Mouse (Mus musculus) limb, embryonic 14.5 days (tissue): ENCODE measurements around the gene Ambra1. TPM values are rescaled to one million over a fixed set of nuclear protein-coding genes. Genes with fewer than 3 reads are reported as not detected.
"Not testable (repeated sequence)": the region's sequence is repeated elsewhere in the genome, so short reads cannot be mapped to it uniquely, and the experiment has no call there.

Source experiments
- ATAC-seq: fragments of 200-750 bp; cut with Nextera tagmentation; 2 replicates; pipeline ENCODE4 v1.8.0; 2017; ENCODE audit warnings: low read depth, moderate number of reproducible peaks, moderate TSS enrichment; ENCODE audit not compliant: low FRiP score
- DNase-seq: peaks from one replicate; pipeline ENCODE4 v3.0.0-alpha.2; 2015; ENCODE audit warnings: low spot score
- H3K27ac ChIP-seq: fragments of 300-500 bp; sonication (generic); replicated peaks from 2 replicates; pipeline ENCODE4 v1.5.1; 2014; ENCODE audit warnings: low read depth, mild to moderate bottlenecking, low read length, moderate library complexity, mixed read lengths
- H3K27me3 ChIP-seq: fragments of 300-500 bp; sonication (generic); 2 replicates; pipeline ENCODE4 v1.6.1; 2014; ENCODE audit warnings: low read length, mixed read lengths; ENCODE audit not compliant: control insufficient read depth, insufficient read depth
- H3K36me3 ChIP-seq: fragments of 300-500 bp; sonication (generic); 2 replicates; pipeline ENCODE4 v1.6.1; 2014; ENCODE audit warnings: mild to moderate bottlenecking, low read length, moderate library complexity, mixed read lengths; ENCODE audit not compliant: control insufficient read depth, insufficient read depth
- H3K4me1 ChIP-seq: fragments of 300-500 bp; sonication (generic); 2 replicates; pipeline ENCODE4 v1.6.1; 2014; ENCODE audit warnings: antibody characterized with exemption, low read length, mixed read lengths; ENCODE audit not compliant: control insufficient read depth, insufficient read depth
- H3K4me2 ChIP-seq: fragments of 300-500 bp; sonication (generic); replicated peaks from 2 replicates; pipeline ENCODE4 v1.6.1; 2014; ENCODE audit warnings: low read depth, mild to moderate bottlenecking, low read length, moderate library complexity; ENCODE audit not compliant: severe bottlenecking
- H3K4me3 ChIP-seq: fragments of 300-500 bp; sonication (generic); replicated peaks from 2 replicates; pipeline ENCODE4 v1.5.1; 2014; ENCODE audit warnings: low read length
- H3K9ac ChIP-seq: fragments of 300-500 bp; sonication (generic); 2 replicates; pipeline ENCODE4 v1.6.1; 2014; ENCODE audit warnings: mild to moderate bottlenecking, low read depth, low read length, moderate library complexity; ENCODE audit not compliant: severe bottlenecking
- H3K9me3 ChIP-seq: fragments of 300-500 bp; sonication (generic); 2 replicates; pipeline ENCODE4 v1.6.1; 2016; ENCODE audit warnings: low read length; ENCODE audit not compliant: control insufficient read depth
- POLR2A ChIP-seq: fragments of 200-500 bp; IDR thresholded peaks from 2 replicates; pipeline ENCODE4 v1.8.0; 2012; ENCODE audit warnings: inconsistent platforms, mild to moderate bottlenecking, moderate library complexity, borderline replicate concordance; ENCODE audit not compliant: insufficient read depth, insufficient read length; ENCODE audit errors: extremely low read depth
- WGBS: fragments of 180-500 bp; shearing (Covaris S2); extraction: QIAGEN DNeasy Blood & Tissue Kit; methylation state at CpG from one replicate; pipeline ENCODE4 v1.1.7; 2014; 5-methylcytosine and 5-hydroxymethylcytosine counted together
- polyA plus RNA-seq, 2 experiments: library from polyadenylated mRNA; depleted of rRNA in 1 of 2; stranded (reverse) in 1 of 2; unstranded in 1 of 2; fragments of >200 nt; fragmentation: Nextera tagmentation in 1 of 2; extraction: Ambion mirVana in 1 of 2; gene quantifications; 2 replicates each; pipeline versions ENCODE4 v1.2.1 to v1.2.3; 2012 to 2014

The Ambra1 gene
- polyA plus RNA-seq, 2 experiments = 16.4 to 23.4 TPM

- ATAC-seq (no peak), DNase-seq (no peak)
- no peaks in the 10 kb centered on the region for H3K4me1 ChIP-seq
- no peak overlapping the region for H3K9ac ChIP-seq
- H3K27ac ChIP-seq = no peak overlapping the region
- peaks cover 17% of the 10 kb centered on the region for H3K36me3 ChIP-seq
- H3K4me2 ChIP-seq = no peak overlapping the region
- no peak for TF ChIP-seq POLR2A
- no peaks in the 10 kb centered on the region for H3K9me3 ChIP-seq
- no peaks in the 10 kb centered on the region for H3K27me3 ChIP-seq
- H3K4me3 ChIP-seq = no peak overlapping the region
Observed at GRCm38 (mm10) chr2:91723951-91724350, 6.0 kb upstream of the Ambra1 start.

DNA sequence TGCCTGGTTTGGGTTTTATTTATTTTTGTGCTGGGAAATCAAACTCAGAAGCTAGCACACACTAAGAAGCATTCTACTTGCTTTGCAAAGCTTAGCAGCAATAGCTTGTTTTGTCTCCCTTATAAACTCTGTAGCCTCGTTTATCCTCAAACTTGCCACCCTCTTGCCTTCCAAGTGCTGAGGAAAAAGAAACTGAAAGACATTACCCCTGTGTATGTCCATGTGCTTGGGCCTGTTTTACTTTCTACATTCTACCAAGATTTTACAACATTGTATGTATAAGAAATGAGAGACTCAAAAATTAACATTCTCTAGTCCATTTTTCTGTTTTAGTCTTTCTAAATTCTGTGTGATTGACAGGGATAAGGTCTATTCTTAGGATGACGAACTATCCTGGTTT, 5.2 kb upstream of the Ambra1 start:
- ATAC-seq (no peak), DNase-seq (no peak)
- H3K27me3 ChIP-seq = no peaks in the 10 kb centered on the region
- no peak overlapping the region for H3K4me2 ChIP-seq
- TF ChIP-seq POLR2A = no peak
- peaks cover 17% of the 10 kb centered on the region for H3K36me3 ChIP-seq
- no peak overlapping the region for H3K9ac ChIP-seq
- H3K4me1 ChIP-seq = no peaks in the 10 kb centered on the region
- 56% methylated on average over 2 of the region's 2 CpGs for WGBS
- no peaks in the 10 kb centered on the region for H3K9me3 ChIP-seq
- no peak overlapping the region for H3K27ac ChIP-seq
- no peak overlapping the region for H3K4me3 ChIP-seq

DNA sequence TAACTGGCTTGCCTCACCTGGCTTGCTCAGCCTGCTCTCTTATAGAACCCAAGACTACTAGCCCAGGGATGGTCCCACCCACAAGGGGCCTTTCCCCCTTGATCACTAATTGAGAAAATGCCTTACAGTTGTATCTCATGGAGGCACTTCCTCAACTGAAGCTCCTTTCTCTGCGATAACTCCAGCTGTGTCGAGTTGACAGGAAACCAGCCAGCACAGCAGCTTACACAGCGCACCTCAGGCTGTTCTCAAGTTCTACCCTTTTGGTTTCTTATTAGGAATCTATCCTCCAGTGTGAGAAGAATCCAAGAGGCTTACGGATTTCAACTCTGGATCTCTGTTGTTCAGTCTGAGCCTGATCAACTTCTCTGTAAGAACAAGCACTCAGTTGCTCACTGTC, 4.5 kb upstream of the Ambra1 start:
- not testable (repeated sequence) for H3K4me3 ChIP-seq, H3K36me3 ChIP-seq, H3K27ac ChIP-seq, ATAC-seq, H3K27me3 ChIP-seq, H3K4me2 ChIP-seq, H3K4me1 ChIP-seq, DNase-seq, H3K9me3 ChIP-seq, H3K9ac ChIP-seq
- WGBS = 50% methylated on average over 4 of the region's 4 CpGs

DNA sequence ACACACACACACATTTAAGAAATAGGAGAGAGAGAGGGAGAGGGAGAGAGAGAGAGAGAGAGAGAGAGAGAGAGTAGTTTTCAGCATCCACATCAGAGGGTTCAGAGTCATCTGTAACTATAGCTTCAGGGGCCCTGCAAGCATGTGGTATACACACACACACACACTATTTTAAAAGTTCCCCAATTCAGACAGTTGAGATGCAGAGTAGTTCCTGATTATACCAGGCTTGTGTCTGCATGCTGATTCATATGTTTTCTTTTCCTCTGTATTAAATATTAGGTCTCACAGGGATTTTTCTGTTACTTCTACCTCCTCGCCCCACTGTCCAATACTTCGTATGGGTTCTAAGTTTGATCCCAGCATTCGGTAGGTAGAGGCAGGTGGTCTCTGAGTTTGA, 2.9 kb upstream of the Ambra1 start:
- 86% methylated on average over 3 of the region's 3 CpGs for WGBS
- Histone ChIP-seq H3K4me1 (no peaks in the 10 kb centered on the region), H3K4me2 (no peak overlapping the region), H3K27me3 (no peaks in the 10 kb centered on the region), H3K9ac (no peak overlapping the region), H3K27ac (no peak overlapping the region), H3K4me3 (no peak overlapping the region), H3K36me3 (no peaks in the 10 kb centered on the region), H3K9me3 (no peaks in the 10 kb centered on the region)
- no peak for ATAC-seq
- no peak for DNase-seq
- TF ChIP-seq POLR2A = no peak

DNA sequence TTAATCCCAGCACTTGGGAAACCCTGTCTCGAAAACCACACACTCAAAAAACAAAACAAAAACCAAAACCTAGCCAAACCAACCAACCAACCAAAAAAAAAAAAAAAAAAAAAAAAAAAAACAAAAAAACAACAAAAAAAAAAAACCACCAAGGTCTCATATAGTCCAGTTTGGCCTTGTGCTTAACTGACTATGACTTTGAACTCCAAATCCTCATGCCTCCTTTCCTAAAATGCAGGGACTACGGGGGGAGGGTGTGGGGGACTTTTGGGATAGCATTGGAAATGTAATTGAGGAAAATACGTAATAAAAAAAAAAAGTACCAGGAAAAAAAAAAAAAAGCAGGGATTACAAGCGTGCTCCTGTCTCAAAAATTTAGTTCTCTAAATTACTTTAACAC, 363 bp upstream of the Ambra1 start:
- H3K9ac ChIP-seq = peak overlapping the region; percentile 96; the same call in 1 of the 2 replicates

GRCm38 (mm10) chr2:91735221-91735620, 5.3 kb downstream of the Ambra1 start:
- no peak for DNase-seq
- H3K9ac ChIP-seq = no peak overlapping the region
- no peak for TF ChIP-seq POLR2A
- no peak for ATAC-seq
- H3K36me3 ChIP-seq = no peaks in the 10 kb centered on the region; the same call in 1 of the 2 replicates
- no peak overlapping the region for H3K4me3 ChIP-seq
- 91% methylated on average over 5 of the region's 5 CpGs for WGBS
- no peak overlapping the region for H3K4me2 ChIP-seq
- no peak overlapping the region for H3K27ac ChIP-seq
- H3K9me3 ChIP-seq = no peaks in the 10 kb centered on the region
- no peaks in the 10 kb centered on the region for H3K4me1 ChIP-seq
- no peaks in the 10 kb centered on the region for H3K27me3 ChIP-seq

More for the DNA sequence above, 363 bp upstream of the Ambra1 start:
- H3K36me3 ChIP-seq = no peaks in the 10 kb centered on the region; the same call in 1 of the 2 replicates
- no peaks in the 10 kb centered on the region for H3K4me1 ChIP-seq
- no peak overlapping the region; the same call in 1 of the 2 replicates for H3K27ac ChIP-seq
- peak overlapping the region; percentile 89 for H3K4me3 ChIP-seq
- DNase-seq (no peak), ATAC-seq (peak; percentile 54; the same call in 1 of the 2 replicates)
- no peaks in the 10 kb centered on the region for H3K9me3 ChIP-seq
- no peak for TF ChIP-seq POLR2A
- H3K27me3 ChIP-seq = no peaks in the 10 kb centered on the region
- 16% methylated on average over 4 of the region's 4 CpGs for WGBS
- H3K4me2 ChIP-seq = peak overlapping the region; percentile 41
